Mouse (Mus musculus): ENCODE measurements at regions not wholly inside any gene's neighbourhood (a gene's known extent, or its start where the extent isn't known, plus 50 kb on each side); places are given as distances from the start of the nearest gene placed in this dataset.

- no peak for DNase-seq (ENCODE audit: low spot score in 2 of 2)
Measured at GRCm38 (mm10) chr2:7840612-7841011, 331.2 kb upstream of the Celf2 start.

- DNase-seq (ENCODE audit: low spot score in 2 of 2): no peak
Measured at GRCm38 (mm10) chr2:7837877-7838276, 328.5 kb upstream of the Celf2 start.

GRCm38 (mm10) chr2:7831239-7831638 is 321.9 kb upstream of the Celf2 start:
- DNase-seq (ENCODE audit: low spot score in 2 of 2): no peak

- peak; percentile 11 to 46 for DNase-seq (ENCODE audit: low spot score in 2 of 2)
Measured at GRCm38 (mm10) chr2:7826272-7826671, 316.9 kb upstream of the Celf2 start.

GRCm38 (mm10) chr2:7796415-7796814 is 287.1 kb upstream of the Celf2 start:
- DNase-seq (ENCODE audit: low spot score in 2 of 2): no peak

GRCm38 (mm10) chr2:7792456-7793145 is 283.2 kb upstream of the Celf2 start:
- DNase-seq (ENCODE audit: low spot score in 2 of 2): peak in 1 of 2 experiments; percentile 9

GRCm38 (mm10) chr2:7778610-7779009 is 269.2 kb upstream of the Celf2 start:
- no peak for DNase-seq (ENCODE audit: low spot score in 2 of 2)

GRCm38 (mm10) chr2:7734097-7734730 is 224.9 kb upstream of the Celf2 start:
- peak; percentile 39 to 68 for DNase-seq (ENCODE audit: low spot score in 2 of 2)

GRCm38 (mm10) chr2:7730960-7731359 is 221.6 kb upstream of the Celf2 start:
- no peak for DNase-seq (ENCODE audit: low spot score in 2 of 2)

- no peak for DNase-seq (ENCODE audit: low spot score in 2 of 2)
Measured at GRCm38 (mm10) chr2:7722283-7722935, 213.0 kb upstream of the Celf2 start.

- DNase-seq (ENCODE audit: low spot score in 2 of 2): peak in 1 of 2 experiments; percentile 19
Measured at GRCm38 (mm10) chr2:7711046-7711445, 201.7 kb upstream of the Celf2 start.

GRCm38 (mm10) chr2:7710476-7710875 is 201.1 kb upstream of the Celf2 start:
- no peak for DNase-seq (ENCODE audit: low spot score in 2 of 2)

GRCm38 (mm10) chr2:7683355-7683754 is 174.0 kb upstream of the Celf2 start:
- no peak for DNase-seq (ENCODE audit: low spot score in 2 of 2)

GRCm38 (mm10) chr2:7640892-7641291 is 131.5 kb upstream of the Celf2 start:
- no peak for DNase-seq (ENCODE audit: low spot score in 2 of 2)

- DNase-seq (ENCODE audit: low spot score in 2 of 2): peak in 1 of 2 experiments; percentile 24
Measured at GRCm38 (mm10) chr2:7622716-7623285, 113.4 kb upstream of the Celf2 start.

- DNase-seq (ENCODE audit: low spot score in 2 of 2): peak; percentile 13 to 54
Measured at GRCm38 (mm10) chr2:7619888-7620664, 110.7 kb upstream of the Celf2 start.

- peak in 1 of 2 experiments; percentile 49 for DNase-seq (ENCODE audit: low spot score in 2 of 2)
Measured at GRCm38 (mm10) chr2:7578196-7578595, 68.8 kb upstream of the Celf2 start.
